ENCODE assay signal across 15 mouse cellular contexts in the genomic region with DNA sequence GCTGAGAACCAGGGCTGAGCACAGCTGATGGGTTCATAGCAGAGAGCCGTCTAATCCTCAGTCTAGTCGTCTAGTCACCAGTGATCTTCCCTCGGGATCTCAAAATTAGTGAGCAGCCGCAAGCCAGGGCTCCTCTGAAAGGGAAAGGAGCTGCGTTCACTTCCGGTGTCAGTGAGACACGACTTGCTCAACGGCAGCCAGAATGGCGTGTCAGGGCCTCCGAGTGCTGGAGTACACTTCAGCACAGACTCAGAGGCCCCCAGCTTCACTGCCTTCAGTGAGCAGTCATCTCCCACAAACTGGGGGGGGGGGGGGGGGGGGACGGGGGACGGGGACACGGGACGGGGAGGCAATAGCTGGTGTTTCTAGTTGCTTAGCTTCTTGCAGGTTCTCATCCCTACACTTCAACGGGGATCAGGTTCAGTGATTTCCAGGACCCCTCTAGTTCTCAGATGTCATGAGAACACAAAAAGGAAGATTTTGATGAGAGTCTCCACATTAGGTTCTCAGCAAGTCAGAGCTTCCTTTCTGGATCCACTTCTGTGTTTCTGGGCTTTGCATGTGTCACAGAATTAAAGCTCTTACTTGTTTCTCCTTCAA.
DNase-seq lines count a peak whose midpoint lies in the region; ATAC-seq lines count a peak whose summit lies in the region.
"Had no signal": no experiment of that assay in that cellular context is flagged by ENCODE, and none has a peak within 500 bp of the region (broad histone marks: within the 10 kb centered on the region; RNA-seq: fewer than 3 reads in every experiment).

No protein-coding gene starts in this region.

- no peak overlapping the region for H3K4me3 ChIP-seq in kidney, embryonic 14.5 days (ENCODE audit: low read length)
- H3K4me3 ChIP-seq in neural tube, embryonic 14.5 days (ENCODE audit: low read depth, low read length): no peak overlapping the region
- H3K4me3 ChIP-seq: embryonic facial prominence, embryonic 13.5 days; forebrain, embryonic 13.5 days; neural tube, embryonic 12.5 days had no signal

- H3K4me1 ChIP-seq in kidney, embryonic 14.5 days (ENCODE audit: control insufficient read depth, insufficient read depth, low read length): 0 out of 2 replicates have a peak, but pooled peaks cover 4% of the 10 kb centered on the region
- peaks cover 14% of the 10 kb centered on the region for H3K4me1 ChIP-seq in neural tube, embryonic 14.5 days (ENCODE audit: control insufficient read depth, insufficient read depth, low read length)

- WGBS in kidney, embryonic 14.5 days: 41% methylated on average over 11 of the region's 15 CpGs
- 81% methylated on average over 14 of the region's 15 CpGs for WGBS in neural tube, embryonic 14.5 days

- DNase-seq in kidney, adult 9 months: no peak
- peak; percentile 6 to 8 for DNase-seq in spleen, adult 18-20 months
- DNase-seq in spleen, adult 12 weeks (ENCODE audit: low spot score): no peak
- DNase-seq in cerebellum, adult 11 months: no peak
- no peak for DNase-seq in right cerebral cortex, postnatal 36 days (ENCODE audit: low spot score in 2 of 2)
- DNase-seq: adrenal gland, adult 8-10 months; cerebellum, postnatal 25 days; heart, adult 18-20 months; thymus, postnatal 4 days had no signal

- peak; percentile 68 for ATAC-seq in kidney, embryonic 14.5 days (ENCODE audit: low FRiP score, low TSS enrichment)
- no peak; the same call in 1 of the 2 replicates for ATAC-seq in neural tube, embryonic 14.5 days (ENCODE audit: low read depth)
- ATAC-seq: forebrain, embryonic 13.5 days; lung, postnatal 0 days had no signal

- no peak overlapping the region for H3K4me2 ChIP-seq in kidney, embryonic 14.5 days (replicated peaks; ENCODE audit: low read depth, low read length)
- H3K4me2 ChIP-seq in neural tube, embryonic 14.5 days (ENCODE audit: low read depth, low read length): no peak overlapping the region
- H3K4me2 ChIP-seq: embryonic facial prominence, embryonic 13.5 days; forebrain, embryonic 13.5 days; neural tube, embryonic 12.5 days had no signal

- no peaks in the 10 kb centered on the region for H3K9me3 ChIP-seq in kidney, embryonic 14.5 days (ENCODE audit: control insufficient read depth, low read length)
- no peaks in the 10 kb centered on the region for H3K9me3 ChIP-seq in neural tube, embryonic 14.5 days (ENCODE audit: control insufficient read depth, low read length)
- H3K9me3 ChIP-seq: embryonic facial prominence, embryonic 13.5 days; forebrain, embryonic 13.5 days; neural tube, embryonic 12.5 days had no signal

- H3K36me3 ChIP-seq in kidney, embryonic 14.5 days (ENCODE audit: control insufficient read depth, insufficient read depth, low read length): no peaks in the 10 kb centered on the region
- no peaks in the 10 kb centered on the region for H3K36me3 ChIP-seq in neural tube, embryonic 14.5 days (ENCODE audit: control insufficient read depth, insufficient read depth, low read length)
- H3K36me3 ChIP-seq: embryonic facial prominence, embryonic 13.5 days; neural tube, embryonic 12.5 days had no signal

- no peak overlapping the region for H3K9ac ChIP-seq in kidney, embryonic 14.5 days (ENCODE audit: low read depth, low read length)
- H3K9ac ChIP-seq in neural tube, embryonic 14.5 days (replicated peaks; ENCODE audit: low read depth, low read length): no peak overlapping the region
- H3K9ac ChIP-seq: embryonic facial prominence, embryonic 13.5 days; forebrain, embryonic 13.5 days; neural tube, embryonic 12.5 days had no signal

- H3K27me3 ChIP-seq in kidney, embryonic 14.5 days (ENCODE audit: control insufficient read depth, insufficient read depth, low read length): no peaks in the 10 kb centered on the region
- H3K27me3 ChIP-seq in neural tube, embryonic 14.5 days (ENCODE audit: control insufficient read depth, insufficient read depth, low read length): no peaks in the 10 kb centered on the region
- H3K27me3 ChIP-seq: embryonic facial prominence, embryonic 13.5 days; forebrain, embryonic 13.5 days; neural tube, embryonic 12.5 days had no signal

- no peak overlapping the region for H3K27ac ChIP-seq in kidney, embryonic 14.5 days (ENCODE audit: low read depth, low read length)
- peak overlapping the region; percentile 69 for H3K27ac ChIP-seq in neural tube, embryonic 14.5 days (ENCODE audit: low read depth, low read length)
- H3K27ac ChIP-seq: embryonic facial prominence, embryonic 13.5 days; neural tube, embryonic 12.5 days had no signal

Comparison
In these comparisons a context has a peak if more than half of its experiments do, and no peak if none do; other contexts are left out.
1. DNase-seq: peak in spleen, adult 18-20 months (2 of 2); none in kidney, adult 9 months (single experiment), spleen, adult 12 weeks (single experiment), cerebellum, adult 11 months (single experiment) and right cerebral cortex, postnatal 36 days (0 of 2).